Comparison of ENCODE assay signal across 21 mouse cellular contexts in the genomic region with DNA sequence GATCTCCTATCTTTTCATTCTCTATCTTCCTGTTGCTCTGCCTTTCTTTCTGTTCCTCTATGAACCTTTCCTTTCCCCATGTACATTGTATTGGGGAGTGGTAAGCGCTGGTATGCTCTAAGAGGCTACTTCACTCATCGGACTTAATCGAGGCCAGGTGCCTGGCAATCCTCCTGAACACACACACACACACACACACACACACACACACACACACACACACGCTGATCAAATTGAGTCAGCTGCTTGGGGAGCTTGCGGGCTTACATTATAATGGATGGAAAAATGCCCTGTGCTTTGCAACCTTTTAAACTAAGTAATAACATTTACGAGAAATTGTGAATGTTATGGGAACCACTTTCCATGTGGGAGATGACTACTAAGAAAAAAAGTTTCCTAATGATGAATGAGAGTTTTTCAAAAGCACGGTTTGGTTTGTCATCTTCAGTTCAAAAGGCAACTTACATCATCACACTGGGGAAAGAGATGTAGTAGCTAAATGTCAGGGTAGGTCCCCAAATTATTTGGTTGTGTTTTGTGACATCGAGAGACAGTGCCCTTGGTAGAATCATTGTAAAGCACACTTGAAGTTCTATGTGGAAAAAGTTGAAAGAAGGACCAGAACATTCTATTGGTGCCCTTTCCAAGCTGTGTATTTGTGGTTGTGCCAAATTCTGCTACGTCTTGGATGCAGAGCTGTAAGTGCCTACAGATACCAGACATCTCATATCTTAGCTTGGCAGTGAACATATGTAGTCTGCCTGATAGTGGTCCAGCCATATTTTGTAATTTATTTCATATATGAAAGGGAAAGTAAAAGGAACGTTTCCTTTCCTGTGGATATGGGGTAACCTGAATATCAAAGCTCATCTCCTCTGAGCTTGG. TPM values are rescaled to one million over a fixed set of nuclear protein-coding genes. Genes with fewer than 3 reads are reported as not detected.
A peak's percentile ranks its signal among the peaks of the same experiment; 100 is the strongest.
DNase-seq lines count a peak whose midpoint lies in the region; ATAC-seq and TF ChIP-seq lines count a peak whose summit lies in the region.
"Had no signal": no experiment of that assay in that cellular context is flagged by ENCODE, and none has a peak within 500 bp of the region (broad histone marks: within the 10 kb centered on the region; RNA-seq: fewer than 3 reads in every experiment).

No protein-coding gene starts in this region.

- ATAC-seq in lung, postnatal 0 days, result peak; percentile 35; the same call in 1 of the 2 replicates
- peak; percentile 67; the same call in 1 of the 2 replicates for ATAC-seq in limb, embryonic 15.5 days (ENCODE audit: insufficient number of reproducible peaks, low FRiP score, low TSS enrichment, low read depth)
- ATAC-seq: midbrain, embryonic 16.5 days had no signal

- no peak for TF ChIP-seq EP300 in lung, postnatal 0 days (IDR thresholded peaks at IDR 0.05)

- no peaks in the 10 kb centered on the region for H3K36me3 ChIP-seq in lung, postnatal 0 days (ENCODE audit: insufficient read depth, low read length)
- H3K36me3 ChIP-seq in erythroblast, embryonic 14.5 days (ENCODE audit: control insufficient read depth), result no peaks in the 10 kb centered on the region
- no peaks in the 10 kb centered on the region for H3K36me3 ChIP-seq in limb, embryonic 15.5 days
- H3K36me3 ChIP-seq: heart, embryonic 13.5 days; neural tube, embryonic 13.5 days had no signal

- 65% methylated on average over 10 of the region's 10 CpGs for WGBS in lung, postnatal 0 days
- WGBS in limb, embryonic 15.5 days, result 39% methylated on average over 10 of the region's 10 CpGs

- no peak overlapping the region; the same call in 1 of the 2 replicates for H3K27ac ChIP-seq in lung, postnatal 0 days (ENCODE audit: low read length)
- H3K27ac ChIP-seq in limb, embryonic 15.5 days, result no peak overlapping the region
- H3K27ac ChIP-seq: heart, embryonic 13.5 days; hindbrain, embryonic 10.5 days; neural tube, embryonic 13.5 days had no signal

- H3K4me1 ChIP-seq in lung, postnatal 0 days (ENCODE audit: insufficient read depth, low read depth, low read length), result peaks cover 12% of the 10 kb centered on the region; the same call in 1 of the 2 replicates
- peaks cover 34% of the 10 kb centered on the region for H3K4me1 ChIP-seq in erythroblast, embryonic 14.5 days (ENCODE audit: control insufficient read depth)
- H3K4me1 ChIP-seq in limb, embryonic 15.5 days, result peaks cover 20% of the 10 kb centered on the region

- DNase-seq in lung, postnatal 0 days (ENCODE audit: low spot score), result peak; percentile 44
- no peak for DNase-seq in lung, postnatal 4 days
- peak; percentile 42 for DNase-seq in naive thymus-derived CD4-positive, alpha-beta T cell, adult 2 months (ENCODE audit: low read depth)
- no peak for DNase-seq in lung, postnatal 36 days
- DNase-seq in left cerebral cortex, postnatal 14 days (ENCODE audit: low spot score in 2 of 2), result no peak
- DNase-seq in layer of hippocampus, postnatal 25 days (ENCODE audit: extremely low spot score in 1 of 2, low spot score in 1 of 2), result no peak
- DNase-seq: adrenal gland, adult 8-10 months; cerebellum, adult 9-10 months; embryo, embryonic 11 days; gastrocnemius, postnatal 25 days; kidney, adult 11 months; kidney, postnatal 36 days; lung, postnatal 14 days; spleen, adult 18-20 months; thymus, postnatal 4 days had no signal

- no peak overlapping the region for H3K4me2 ChIP-seq in lung, postnatal 0 days (replicated peaks; ENCODE audit: low read depth, low read length)
- H3K4me2 ChIP-seq in limb, embryonic 15.5 days, result no peak overlapping the region
- H3K4me2 ChIP-seq: heart, embryonic 13.5 days; neural tube, embryonic 13.5 days had no signal

- TF ChIP-seq CTCF in lung, postnatal 0 days (IDR thresholded peaks at IDR 0.05), result no peak

- H3K4me3 ChIP-seq in lung, postnatal 0 days (ENCODE audit: low read depth, low read length), result no peak overlapping the region
- peak overlapping the region; percentile 23 for H3K4me3 ChIP-seq in erythroblast, embryonic 14.5 days (replicated peaks)
- no peak overlapping the region for H3K4me3 ChIP-seq in limb, embryonic 15.5 days
- H3K4me3 ChIP-seq: heart, embryonic 13.5 days; hindbrain, embryonic 10.5 days; neural tube, embryonic 13.5 days had no signal

- H3K9ac ChIP-seq in lung, postnatal 0 days (replicated peaks; ENCODE audit: low read depth), result no peak overlapping the region
- no peak overlapping the region for H3K9ac ChIP-seq in limb, embryonic 15.5 days
- H3K9ac ChIP-seq: heart, embryonic 13.5 days; neural tube, embryonic 13.5 days had no signal

- no peaks in the 10 kb centered on the region for H3K27me3 ChIP-seq in lung, postnatal 0 days (replicated peaks; ENCODE audit: insufficient read depth, low read length)
- no peaks in the 10 kb centered on the region for H3K27me3 ChIP-seq in erythroblast, embryonic 14.5 days (ENCODE audit: control insufficient read depth)
- no peaks in the 10 kb centered on the region for H3K27me3 ChIP-seq in limb, embryonic 15.5 days
- H3K27me3 ChIP-seq: neural tube, embryonic 13.5 days had no signal

- intact Hi-C loops in left cerebral cortex, postnatal 14 days (cut with DNase I), result no loop called here

- H3K9me3 ChIP-seq in lung, postnatal 0 days (ENCODE audit: low read length), result no peaks in the 10 kb centered on the region
- no peaks in the 10 kb centered on the region for H3K9me3 ChIP-seq in erythroblast, embryonic 14.5 days (ENCODE audit: control insufficient read depth, low read length)
- H3K9me3 ChIP-seq in limb, embryonic 15.5 days, result no peaks in the 10 kb centered on the region
- H3K9me3 ChIP-seq: heart, embryonic 13.5 days; hindbrain, embryonic 10.5 days; neural tube, embryonic 13.5 days had no signal

RNA-seq across cellular contexts. Expression of a gene that starts 36.8 kb away (rescaled TPM):
- polyA plus RNA-seq in lung, postnatal 0 days (2015; fragmentation: Nextera tagmentation; extraction: Ambion mirVana), result 8.4 and 8.7 TPM in 2 replicates
- 0.09 and 0.10 TPM in 2 replicates for polyA plus RNA-seq in erythroblast, embryonic 14.5 days (2012)
- 14.8 and 15.2 TPM in 2 replicates for polyA plus RNA-seq in limb, embryonic 15.5 days (2015; fragmentation: Nextera tagmentation; extraction: Ambion mirVana)
- total RNA-seq in left cerebral cortex, postnatal 14 days (2021), result 10 to 100 TPM; 20.2 TPM
- total RNA-seq in layer of hippocampus, postnatal 25 days (2021), result 10 to 100 TPM; 37.2 to 39.9 TPM

Comparison
In these comparisons a context has a peak if more than half of its experiments do, and no peak if none do; other contexts are left out.
1. DNase-seq: peak in lung, postnatal 0 days (single experiment) and naive thymus-derived CD4-positive, alpha-beta T cell, adult 2 months (single experiment); none in lung, postnatal 4 days (0 of 2), lung, postnatal 36 days (single experiment), left cerebral cortex, postnatal 14 days (0 of 2) and layer of hippocampus, postnatal 25 days (0 of 2).